Mouse (Mus musculus) neural tube, embryonic 15.5 days (tissue): ENCODE measurements around the gene Dph1. TPM values are rescaled to one million over a fixed set of nuclear protein-coding genes. Genes with fewer than 3 reads are reported as not detected.

Source experiments
- ATAC-seq: fragments of 200-750 bp; cut with Nextera tagmentation; 2 replicates; pipeline ENCODE4 v1.8.0; 2017; ENCODE audit warnings: mild to moderate bottlenecking, moderate TSS enrichment, moderate library complexity; ENCODE audit not compliant: low FRiP score
- H3K27ac ChIP-seq: fragments of 300-500 bp; sonication (generic); replicated peaks from 2 replicates; pipeline ENCODE4 v1.5.1; 2015; ENCODE audit warnings: mild to moderate bottlenecking, inconsistent platforms
- H3K27me3 ChIP-seq: fragments of 300-500 bp; sonication (generic); replicated peaks from 2 replicates; pipeline ENCODE4 v1.6.1; 2015; ENCODE audit warnings: inconsistent platforms
- H3K36me3 ChIP-seq: fragments of 300-500 bp; sonication (generic); 2 replicates; pipeline ENCODE4 v1.6.1; 2015; ENCODE audit warnings: inconsistent platforms
- H3K4me1 ChIP-seq: fragments of 300-500 bp; sonication (generic); 2 replicates; pipeline ENCODE4 v1.6.1; 2015; ENCODE audit warnings: inconsistent platforms
- H3K4me2 ChIP-seq: fragments of 300-500 bp; sonication (generic); 2 replicates; pipeline ENCODE4 v1.6.1; 2015; ENCODE audit warnings: inconsistent platforms, mild to moderate bottlenecking, moderate library complexity
- H3K4me3 ChIP-seq: fragments of 300-500 bp; sonication (generic); replicated peaks from 2 replicates; pipeline ENCODE4 v1.5.1; 2015; ENCODE audit warnings: mild to moderate bottlenecking, inconsistent platforms
- H3K9ac ChIP-seq: fragments of 300-500 bp; sonication (generic); replicated peaks from 2 replicates; pipeline ENCODE4 v1.6.1; 2015; ENCODE audit warnings: mild to moderate bottlenecking, inconsistent platforms
- H3K9me3 ChIP-seq: fragments of 300-500 bp; sonication (generic); replicated peaks from 2 replicates; pipeline ENCODE4 v1.6.1; 2016; ENCODE audit warnings: inconsistent platforms
- WGBS: fragments of 180-500 bp; shearing (Covaris S2); methylation state at CpG from one replicate; pipeline ENCODE4 v1.1.7; 2015; ENCODE audit warnings: mixed read lengths; 5-methylcytosine and 5-hydroxymethylcytosine counted together
- polyA plus RNA-seq: library from polyadenylated mRNA; unstranded; fragments of >200 nt; fragmentation: Nextera tagmentation; extraction: Ambion mirVana; gene quantifications from 2 replicates; pipeline ENCODE4 v1.2.1, GENCODE M21; 2015

Gene Dph1
- polyA plus RNA-seq, 1 experiment from 2014 or later, result 13.8 TPM

DNA sequence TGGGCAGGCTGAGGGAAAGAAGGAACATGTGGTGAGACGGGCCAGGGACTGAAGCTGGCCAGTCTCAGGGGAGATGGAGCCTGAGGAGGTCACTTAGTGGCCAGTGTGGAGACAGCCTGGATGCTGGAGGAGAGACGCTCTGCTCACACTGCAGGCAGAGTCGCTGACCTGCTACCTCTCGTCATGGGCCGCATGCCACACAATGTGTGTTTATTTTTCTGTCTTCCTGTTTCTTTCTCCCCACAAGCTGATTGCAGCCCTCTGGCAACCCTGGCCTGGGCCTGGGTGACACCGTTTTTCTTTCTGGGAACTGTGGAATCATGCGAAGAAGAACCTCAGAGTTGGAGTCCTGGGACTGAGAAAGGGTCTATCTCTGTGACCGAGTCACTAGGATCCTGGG is 10.7 kb upstream of the Dph1 start:
- H3K9me3 ChIP-seq, result no peaks in the 10 kb centered on the region
- H3K9ac ChIP-seq, result no peak overlapping the region
- no peak for ATAC-seq
- H3K36me3 ChIP-seq, result no peaks in the 10 kb centered on the region
- no peak overlapping the region for H3K27ac ChIP-seq
- no peak overlapping the region for H3K4me2 ChIP-seq
- 66% methylated on average over 8 of the region's 8 CpGs for WGBS
- H3K27me3 ChIP-seq, result no peaks in the 10 kb centered on the region
- H3K4me3 ChIP-seq, result no peak overlapping the region
- peaks cover 25% of the 10 kb centered on the region for H3K4me1 ChIP-seq

DNA sequence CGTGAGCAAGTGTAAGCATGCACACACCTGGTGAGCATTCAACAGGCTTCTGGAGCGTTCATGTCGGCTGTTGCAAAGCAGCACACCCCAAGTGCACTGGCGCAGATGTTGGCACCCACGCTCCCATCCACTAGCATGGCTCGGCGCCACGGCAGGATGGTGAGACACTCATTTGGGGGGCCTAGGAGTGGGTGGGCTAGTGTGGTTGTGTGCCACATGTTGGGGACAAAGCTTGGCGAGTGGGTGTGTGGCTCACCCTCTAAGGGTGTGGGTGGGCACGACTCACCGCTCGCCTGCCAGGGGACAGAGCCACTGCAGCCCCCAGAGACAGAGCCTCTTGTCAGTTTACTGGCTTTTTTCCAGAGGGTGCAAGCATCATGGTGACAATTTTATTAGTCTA is 9.9 kb upstream of the Dph1 start:
- peaks cover 7% of the 10 kb centered on the region for H3K27me3 ChIP-seq
- peaks cover 33% of the 10 kb centered on the region for H3K4me1 ChIP-seq
- no peak overlapping the region for H3K27ac ChIP-seq
- no peak overlapping the region for H3K4me2 ChIP-seq
- ATAC-seq, result no peak
- no peaks in the 10 kb centered on the region for H3K36me3 ChIP-seq
- 87% methylated on average over 12 of the region's 12 CpGs for WGBS
- no peak overlapping the region for H3K4me3 ChIP-seq
- H3K9me3 ChIP-seq, result no peaks in the 10 kb centered on the region
- H3K9ac ChIP-seq, result no peak overlapping the region

DNA sequence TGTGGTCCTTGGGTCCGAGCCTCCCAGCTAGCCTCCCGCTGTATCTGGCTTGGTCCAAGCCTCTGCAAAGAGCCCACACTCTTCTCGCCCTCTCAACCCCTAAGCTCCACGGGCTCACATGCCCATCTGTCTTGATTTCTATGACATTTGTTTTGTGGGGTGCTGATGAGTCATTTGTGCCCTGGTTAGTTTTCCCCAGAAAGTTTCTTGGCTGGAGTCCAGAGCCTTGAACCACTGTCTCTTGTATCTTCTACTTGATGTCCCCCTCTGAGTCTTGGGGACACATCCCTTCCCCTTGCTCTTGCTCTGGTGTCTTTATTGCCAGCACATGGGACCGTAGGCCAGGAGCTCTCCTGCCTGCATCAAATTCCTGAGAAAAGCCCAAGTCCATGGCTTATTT is 8.9 kb upstream of the Dph1 start:
- Histone ChIP-seq H3K27ac (no peak overlapping the region), H3K4me1 (peaks cover 43% of the 10 kb centered on the region), H3K36me3 (no peaks in the 10 kb centered on the region), H3K4me3 (no peak overlapping the region), H3K27me3 (peaks cover 13% of the 10 kb centered on the region), H3K9ac (no peak overlapping the region), H3K4me2 (no peak overlapping the region), H3K9me3 (no peaks in the 10 kb centered on the region)
- ATAC-seq, result no peak
- WGBS, result 76% methylated on average over 5 of the region's 5 CpGs

DNA sequence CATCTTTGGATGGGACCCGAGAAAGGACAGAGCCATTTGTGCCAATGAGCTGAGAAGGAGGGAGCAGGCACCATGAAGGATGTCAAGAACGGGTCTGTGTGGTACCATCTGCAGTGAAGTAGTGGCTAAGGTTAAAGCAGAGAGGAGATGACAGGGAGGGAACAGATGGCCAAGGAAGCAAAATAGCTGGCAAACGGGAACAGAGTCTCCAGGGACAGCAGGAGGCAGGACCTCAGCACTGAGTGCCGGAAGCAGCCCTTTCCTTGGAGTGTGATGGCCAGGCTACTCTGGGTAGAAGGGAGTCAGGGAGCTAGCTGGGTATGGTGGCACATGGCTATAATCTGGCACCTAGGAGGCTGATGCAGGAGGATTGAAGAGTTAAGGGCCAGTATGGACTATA is 7.8 kb upstream of the Dph1 start:
- H3K4me1 ChIP-seq, result peaks cover 50% of the 10 kb centered on the region
- ATAC-seq, result no peak
- WGBS, result 54% methylated on average over 4 of the region's 4 CpGs
- H3K4me3 ChIP-seq, result no peak overlapping the region
- H3K27me3 ChIP-seq, result peaks cover 21% of the 10 kb centered on the region
- no peak overlapping the region for H3K27ac ChIP-seq
- no peak overlapping the region for H3K9ac ChIP-seq
- no peaks in the 10 kb centered on the region for H3K36me3 ChIP-seq
- H3K4me2 ChIP-seq, result no peak overlapping the region
- H3K9me3 ChIP-seq, result no peaks in the 10 kb centered on the region

DNA sequence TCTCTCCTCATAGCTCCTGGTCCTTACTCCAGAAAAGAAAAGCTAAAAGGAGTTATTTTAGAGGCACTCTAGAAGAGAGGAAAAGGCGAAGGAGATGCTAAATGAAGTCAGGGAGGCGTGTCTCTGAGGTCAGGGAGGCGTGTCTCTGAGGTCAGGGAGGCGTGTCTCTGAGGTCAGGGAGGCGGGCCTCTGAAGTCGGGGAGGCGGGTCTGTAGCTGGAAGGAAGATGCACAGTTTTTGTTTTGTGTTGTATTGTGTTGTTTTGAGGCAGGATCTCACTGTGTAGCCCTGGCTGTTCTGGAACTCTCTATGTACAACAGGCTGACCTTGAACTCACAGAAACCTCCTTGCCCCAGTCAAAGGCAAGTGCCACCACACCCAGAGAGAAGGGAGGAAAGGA is 6.9 kb upstream of the Dph1 start:
- WGBS, result 37% methylated on average over 7 of the region's 7 CpGs
- no peak for ATAC-seq
- H3K36me3 ChIP-seq, result no peaks in the 10 kb centered on the region
- peaks cover 58% of the 10 kb centered on the region for H3K4me1 ChIP-seq
- H3K27ac ChIP-seq, result no peak overlapping the region
- no peak overlapping the region for H3K4me3 ChIP-seq
- no peaks in the 10 kb centered on the region for H3K9me3 ChIP-seq
- no peak overlapping the region for H3K9ac ChIP-seq
- H3K27me3 ChIP-seq, result peaks cover 28% of the 10 kb centered on the region
- H3K4me2 ChIP-seq, result no peak overlapping the region

DNA sequence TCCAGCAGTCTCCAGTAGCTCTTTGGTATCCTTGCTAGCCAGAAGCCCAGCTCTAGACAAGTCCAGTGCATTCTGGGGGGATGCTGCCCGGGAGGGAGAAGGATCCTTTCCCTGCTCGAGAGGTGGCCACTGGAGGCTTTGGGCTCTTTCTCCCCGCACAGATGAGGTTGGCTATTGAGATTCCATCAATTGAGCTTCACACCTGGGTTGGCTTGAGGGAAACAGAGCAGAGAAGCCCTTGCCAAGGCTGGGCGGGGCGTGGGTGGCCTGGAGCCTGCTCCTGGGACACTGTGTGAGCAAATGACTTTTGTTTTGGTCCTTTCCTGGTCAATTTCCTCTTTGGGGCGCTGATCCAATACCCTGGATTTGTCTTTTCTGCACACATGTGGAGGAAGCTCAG is 5.1 kb upstream of the Dph1 start:
- Histone ChIP-seq H3K9me3 (no peaks in the 10 kb centered on the region), H3K4me3 (peak overlapping the region; percentile 58), H3K27ac (no peak overlapping the region), H3K9ac (no peak overlapping the region; the same call in 1 of the 2 replicates), H3K4me1 (peaks cover 60% of the 10 kb centered on the region), H3K27me3 (peaks cover 42% of the 10 kb centered on the region), H3K36me3 (no peaks in the 10 kb centered on the region), H3K4me2 (peak overlapping the region; percentile 82)
- WGBS, result 50% methylated on average over 6 of the region's 6 CpGs
- ATAC-seq, result no peak

DNA sequence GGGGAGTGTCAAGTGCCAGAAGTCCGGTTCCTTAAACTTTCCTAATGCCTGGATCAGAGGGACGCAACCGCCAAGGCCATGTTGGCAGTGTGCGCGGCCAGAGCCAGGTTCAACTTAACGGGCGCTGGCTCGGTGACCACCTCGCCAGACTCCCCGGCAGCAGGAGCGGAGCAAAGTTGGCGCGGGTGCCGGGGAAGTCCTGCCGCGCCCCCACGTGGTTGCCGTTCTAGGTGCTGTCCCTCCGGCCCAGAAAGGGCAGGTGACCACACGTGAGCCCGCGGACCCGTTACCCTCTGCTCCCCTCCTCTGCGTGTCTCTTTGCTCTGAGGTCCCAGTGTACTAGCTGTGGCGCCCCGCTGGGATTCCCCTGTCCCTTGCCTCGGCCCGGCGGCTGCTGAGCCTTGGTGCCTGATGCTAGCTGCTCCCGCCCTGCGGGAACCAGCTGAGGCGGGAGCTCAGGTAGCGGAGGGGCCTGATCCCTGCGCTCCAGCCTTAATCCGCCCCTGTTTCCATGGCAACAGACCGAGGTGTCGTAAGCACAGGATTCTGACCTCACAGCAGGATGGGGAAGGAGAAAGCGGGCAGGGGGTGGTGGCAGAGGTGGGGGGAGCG is 3.9 kb upstream of the Dph1 start:
- no peaks in the 10 kb centered on the region for H3K9me3 ChIP-seq
- H3K4me3 ChIP-seq, result peak overlapping the region; percentile 58
- H3K27me3 ChIP-seq, result peaks cover 42% of the 10 kb centered on the region
- no peaks in the 10 kb centered on the region for H3K36me3 ChIP-seq
- H3K9ac ChIP-seq, result peak overlapping the region; percentile 63
- H3K4me1 ChIP-seq, result peaks cover 62% of the 10 kb centered on the region
- peak; percentile 34 for ATAC-seq
- H3K4me2 ChIP-seq, result peak overlapping the region; percentile 82
- peak overlapping the region; percentile 41; the same call in 1 of the 2 replicates for H3K27ac ChIP-seq
- under 1% methylated on average over 39 of the region's 39 CpGs for WGBS

DNA sequence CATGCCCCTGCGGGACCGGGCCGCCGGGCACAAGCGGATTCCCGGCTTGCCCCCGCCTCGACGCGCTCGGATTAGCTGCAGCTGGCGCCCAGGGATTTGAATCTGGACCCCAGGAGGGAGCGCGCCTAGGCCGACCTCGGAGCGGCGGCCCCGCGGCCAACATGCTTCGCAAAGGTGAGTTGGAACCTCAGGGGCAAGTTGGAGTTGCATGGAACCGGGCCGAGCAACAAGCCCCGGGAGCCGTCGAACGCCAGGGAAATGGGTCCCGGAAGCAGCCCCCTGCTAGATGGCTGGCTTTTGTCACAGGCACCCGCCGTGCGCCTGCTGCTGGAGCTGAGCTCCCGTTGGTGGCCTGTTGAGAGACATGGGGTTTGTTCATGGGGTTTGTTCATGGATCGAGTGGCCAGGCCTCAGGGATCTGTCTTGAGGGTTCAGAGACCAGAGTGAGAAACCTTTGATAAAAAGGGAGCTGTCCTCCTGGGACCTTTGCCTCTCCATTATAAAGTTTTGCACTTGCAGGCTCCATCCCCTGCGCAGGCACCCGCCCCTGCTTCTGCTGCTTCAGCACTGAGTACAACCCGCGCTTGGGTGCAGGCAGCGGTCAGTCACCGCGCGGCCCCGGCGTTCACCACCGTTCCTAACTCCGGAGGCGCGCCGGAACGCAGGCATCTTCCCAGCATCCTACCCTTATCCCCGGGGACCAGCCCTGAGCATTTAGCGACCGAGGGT is 3.2 kb upstream of the Dph1 start:
- Histone ChIP-seq H3K27me3 (peaks cover 42% of the 10 kb centered on the region), H3K4me2 (peak overlapping the region; percentile 82), H3K9ac (peak overlapping the region; percentile 63), H3K4me3 (peak overlapping the region; percentile 58), H3K4me1 (peaks cover 68% of the 10 kb centered on the region), H3K36me3 (no peaks in the 10 kb centered on the region), H3K27ac (peak overlapping the region; percentile 51), H3K9me3 (no peaks in the 10 kb centered on the region)
- ATAC-seq, result 0 out of 2 replicates have a peak, but pooled peaks have one; percentile 1
- WGBS, result under 1% methylated on average over 52 of the region's 52 CpGs

DNA sequence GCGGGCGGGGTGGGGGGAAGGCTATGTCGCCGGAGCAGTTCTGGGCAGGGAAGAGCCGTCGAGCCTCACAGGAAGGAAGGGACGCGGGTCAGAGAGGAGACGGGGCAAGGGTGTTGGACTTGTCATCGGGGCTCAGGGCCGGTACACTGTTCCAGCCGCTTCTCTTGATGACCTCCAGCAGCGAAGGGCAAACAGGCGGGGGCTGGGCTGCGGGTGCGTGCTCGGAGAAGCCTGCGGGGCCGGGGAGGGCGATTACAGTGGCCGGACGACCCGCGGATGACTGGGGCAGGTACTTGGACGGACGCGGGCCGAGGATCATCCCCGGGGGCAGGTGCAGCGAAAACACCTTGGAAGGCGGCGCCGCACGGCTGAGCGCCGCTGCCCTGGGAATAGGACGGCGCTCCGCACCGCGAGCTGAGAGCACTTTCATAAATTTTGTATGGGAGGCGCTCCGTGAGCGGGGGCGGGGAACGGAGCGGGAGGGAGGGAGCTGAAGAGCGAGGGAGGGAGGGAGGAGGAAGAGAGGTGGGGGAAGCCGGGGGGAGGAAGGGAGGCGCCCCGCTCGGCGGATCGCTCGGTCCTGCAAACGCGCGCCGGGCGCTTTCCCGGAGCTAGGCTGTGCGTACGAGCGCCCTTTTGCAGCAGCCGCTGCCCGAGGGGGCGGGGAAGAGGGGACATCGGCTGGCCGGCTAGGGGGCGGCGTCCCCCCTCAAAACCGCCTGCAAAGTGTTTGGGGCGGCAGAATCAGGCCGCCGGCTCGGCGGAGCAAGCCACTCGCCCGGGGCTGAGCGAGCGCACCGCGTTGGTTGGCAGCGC is 2.4 kb upstream of the Dph1 start, which contains the start of gene Rtn4rl1:
Gene Rtn4rl1 (plus strand): TSS at position 528 of the 816 bp plus-strand sequence.
- H3K36me3 ChIP-seq, result no peaks in the 10 kb centered on the region
- peaks cover 75% of the 10 kb centered on the region for H3K4me1 ChIP-seq
- H3K4me2 ChIP-seq, result peak within 1 kb of the TSS; percentile 82
- H3K9ac ChIP-seq, result peak within 1 kb of the TSS; percentile 63
- ATAC-seq, result peak; percentile 12; the same call in 1 of the 2 replicates
- under 1% methylated on average over 80 of the region's 84 CpGs for WGBS
- peaks cover 42% of the 10 kb centered on the region for H3K27me3 ChIP-seq
- H3K27ac ChIP-seq, result peak within 1 kb of the TSS; percentile 58
- no peaks in the 10 kb centered on the region for H3K9me3 ChIP-seq
- H3K4me3 ChIP-seq, result peak within 1 kb of the TSS; percentile 58

DNA sequence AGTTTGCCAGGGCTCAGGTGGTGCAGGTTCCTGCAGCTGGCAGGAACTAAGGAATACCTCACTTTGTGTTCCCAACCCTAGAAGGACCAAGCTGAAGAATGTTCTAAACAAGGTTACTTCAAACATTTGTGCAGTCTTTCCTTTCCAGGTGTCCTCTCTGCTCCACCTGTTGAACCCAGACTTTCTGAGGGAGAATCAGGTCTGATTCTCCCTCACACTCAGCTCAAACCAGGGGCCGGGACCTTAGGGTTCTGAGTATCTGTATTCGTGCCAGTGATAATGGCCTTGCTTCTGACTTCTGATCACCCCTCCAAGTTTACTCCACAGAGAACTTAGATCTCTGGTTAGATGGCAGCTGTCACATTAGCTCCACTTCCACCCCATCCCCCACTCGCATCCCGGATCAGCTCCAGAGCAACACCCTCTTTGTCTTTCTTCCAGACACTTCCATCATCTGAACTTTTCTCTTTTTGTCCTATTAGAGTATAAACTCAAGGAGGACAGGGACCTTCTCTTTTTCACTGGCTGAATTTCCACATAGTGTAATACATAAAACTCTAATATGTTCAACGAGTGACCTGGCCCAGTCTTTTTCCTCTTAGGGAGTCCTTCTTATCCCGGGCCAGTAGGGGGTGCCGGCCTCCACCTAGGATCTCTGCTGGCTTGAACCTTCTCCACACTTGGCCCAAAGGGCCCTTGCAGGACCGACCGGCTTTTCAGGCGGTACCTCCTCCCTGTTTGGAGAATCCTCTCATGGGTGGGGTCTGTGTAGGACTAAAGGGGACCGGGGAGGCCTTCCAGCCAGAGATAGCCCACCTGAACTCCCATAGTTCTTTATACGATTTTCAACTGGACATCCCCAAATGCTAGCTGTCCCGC is 1.5 kb upstream of the Dph1 start:
- H3K27ac ChIP-seq, result no peak overlapping the region
- H3K27me3 ChIP-seq, result peaks cover 42% of the 10 kb centered on the region
- peaks cover 75% of the 10 kb centered on the region for H3K4me1 ChIP-seq
- H3K9me3 ChIP-seq, result no peaks in the 10 kb centered on the region
- peak overlapping the region; percentile 82 for H3K4me2 ChIP-seq
- H3K9ac ChIP-seq, result no peak overlapping the region
- 0 out of 2 replicates have a peak, but pooled peaks have one; percentile 33 for ATAC-seq
- peak overlapping the region; percentile 58 for H3K4me3 ChIP-seq
- WGBS, result 24% methylated on average over 13 of the region's 13 CpGs
- H3K36me3 ChIP-seq, result no peaks in the 10 kb centered on the region

DNA sequence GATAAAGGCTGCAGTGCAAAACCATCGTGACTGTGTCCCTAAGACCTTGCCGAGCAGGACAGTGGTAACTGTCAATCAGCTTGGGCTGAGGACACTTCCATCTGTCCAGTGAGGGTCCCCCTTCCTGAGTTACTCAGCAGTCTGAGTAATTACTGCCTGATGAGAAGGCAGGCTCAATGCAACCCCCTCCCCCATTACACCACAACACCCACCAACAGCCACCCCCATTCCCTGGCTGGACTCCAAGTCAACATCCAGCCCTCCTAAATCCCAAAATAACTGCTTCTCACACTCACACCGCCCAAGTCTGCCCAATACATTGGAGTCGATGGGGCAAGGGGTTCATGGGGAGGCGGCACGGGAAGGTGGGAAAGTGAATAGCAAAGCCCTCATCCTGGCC is 800 bp upstream of the Dph1 start:
- 71% methylated on average over 6 of the region's 6 CpGs for WGBS

More for the DNA sequence above, 800 bp upstream of the Dph1 start:
- no peak overlapping the region for H3K9ac ChIP-seq
- no peaks in the 10 kb centered on the region for H3K36me3 ChIP-seq
- peaks cover 70% of the 10 kb centered on the region for H3K4me1 ChIP-seq
- no peaks in the 10 kb centered on the region for H3K9me3 ChIP-seq
- no peak overlapping the region for H3K27ac ChIP-seq
- no peak overlapping the region for H3K4me2 ChIP-seq
- H3K27me3 ChIP-seq, result peaks cover 42% of the 10 kb centered on the region
- no peak for ATAC-seq
- no peak overlapping the region for H3K4me3 ChIP-seq
